Mouse (Mus musculus) megakaryocyte, embryonic 14.5 days (primary cell): ENCODE results near the gene C130050O18Rik.

Experiments used
- FLI1 ChIP-seq: IDR thresholded peaks from 2 replicates; pipeline ENCODE4 v1.6.1; 2012; ENCODE audit warnings: low read length, inconsistent platforms, mixed read lengths
- GATA1 ChIP-seq: IDR thresholded peaks from 3 replicates; pipeline ENCODE4 v1.6.1; 2012; ENCODE audit warnings: mixed read lengths, low read length, inconsistent platforms, borderline replicate concordance

- TF ChIP-seq GATA1 (no peak), FLI1 (no peak)
Observed at GRCm38 (mm10) chr5:139371118-139371517, 34.0 kb upstream of the C130050O18Rik start.
